Mouse (Mus musculus) embryo, embryonic 11.5 days (tissue): Measurements from ENCODE around the gene Galntl5.
"Not testable (repeated sequence)": the region's sequence is repeated elsewhere in the genome, so short reads cannot be mapped to it uniquely, and the experiment has no call there.

Experiments
- DNase-seq: peaks from one replicate; pipeline ENCODE4 v3.0.0-alpha.2; 2012; ENCODE audit warnings: low read depth, low spot score

The Galntl5 gene

DNA sequence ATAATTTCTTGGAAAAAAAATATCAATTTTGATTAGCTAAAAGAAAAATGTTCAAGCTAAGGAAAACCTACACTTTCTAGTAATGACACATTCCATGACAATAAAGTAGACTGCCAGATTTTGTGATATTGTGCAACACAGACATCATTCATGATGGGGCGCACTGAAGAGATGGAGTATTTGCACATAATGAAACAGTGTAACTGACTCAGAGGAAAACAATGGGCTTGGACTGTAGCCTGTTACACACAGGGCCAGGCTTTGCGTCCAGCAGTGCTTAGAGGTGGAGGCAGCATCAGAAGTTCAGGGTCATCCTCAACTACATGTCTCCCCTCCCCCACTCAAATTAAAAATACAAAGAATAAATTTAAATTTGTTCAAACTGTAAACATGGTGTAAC, 9.3 kb downstream of the Galntl5 start:
- DNase-seq: no peak

DNA sequence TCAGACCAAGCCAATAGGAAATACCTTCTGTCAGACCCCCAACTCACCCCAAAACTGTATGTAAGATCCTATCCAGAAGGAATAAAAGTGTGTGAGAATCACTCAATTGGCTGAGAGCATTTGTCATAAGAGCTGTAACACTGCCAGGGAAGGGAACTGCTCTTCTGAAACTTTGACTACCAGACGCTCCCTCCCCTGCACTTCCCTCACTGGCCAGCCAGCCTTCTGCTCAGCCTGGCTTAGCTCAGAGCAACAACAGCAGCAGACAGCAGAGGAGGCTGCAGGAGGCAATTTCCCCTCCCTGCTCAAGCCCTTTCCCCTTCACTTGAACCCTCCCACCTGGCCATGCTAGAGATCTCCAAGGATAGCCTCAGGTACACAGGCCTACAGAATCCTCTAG, 30.6 kb downstream of the Galntl5 start:
- no peak for DNase-seq

DNA sequence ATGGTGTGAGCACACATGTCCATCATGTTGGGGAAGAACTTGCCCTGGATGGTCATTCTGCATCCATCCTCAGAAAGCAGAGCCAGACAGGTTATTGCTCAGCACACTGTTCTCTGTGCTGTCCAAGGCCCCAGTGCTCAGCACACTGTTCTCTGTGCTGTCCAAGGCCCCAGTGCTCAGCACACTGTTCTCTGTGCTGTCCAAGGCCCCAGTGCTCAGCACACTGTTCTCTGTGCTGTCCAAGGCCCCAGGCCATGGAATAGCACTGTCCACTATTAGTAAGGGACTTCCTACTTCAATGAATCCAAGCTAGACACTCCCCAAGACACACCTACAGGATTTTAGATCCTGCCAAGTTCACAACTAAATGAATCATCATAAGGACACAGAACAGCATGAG, 32.0 kb downstream of the Galntl5 start:
- not testable (repeated sequence) for DNase-seq

DNA sequence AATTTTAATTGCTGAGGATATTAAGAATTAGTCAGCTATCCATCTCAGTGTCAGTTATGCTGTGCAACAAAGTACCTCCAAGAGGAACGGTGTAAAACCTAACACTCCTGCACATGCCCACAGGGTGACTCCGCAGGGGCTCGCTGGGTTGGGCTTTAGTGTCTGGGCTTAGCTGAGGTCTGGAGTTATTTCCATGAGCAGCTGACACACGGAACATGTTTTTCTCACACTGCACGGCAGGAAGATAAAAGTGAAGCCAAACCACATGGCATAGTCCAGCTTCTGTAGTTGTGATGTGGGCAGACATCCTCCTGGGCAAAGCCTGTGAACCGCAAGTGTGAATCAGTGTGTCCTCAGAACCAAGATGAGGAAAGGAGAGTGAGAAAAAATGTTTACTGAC, 33.7 kb downstream of the Galntl5 start:
- DNase-seq: no peak

DNA sequence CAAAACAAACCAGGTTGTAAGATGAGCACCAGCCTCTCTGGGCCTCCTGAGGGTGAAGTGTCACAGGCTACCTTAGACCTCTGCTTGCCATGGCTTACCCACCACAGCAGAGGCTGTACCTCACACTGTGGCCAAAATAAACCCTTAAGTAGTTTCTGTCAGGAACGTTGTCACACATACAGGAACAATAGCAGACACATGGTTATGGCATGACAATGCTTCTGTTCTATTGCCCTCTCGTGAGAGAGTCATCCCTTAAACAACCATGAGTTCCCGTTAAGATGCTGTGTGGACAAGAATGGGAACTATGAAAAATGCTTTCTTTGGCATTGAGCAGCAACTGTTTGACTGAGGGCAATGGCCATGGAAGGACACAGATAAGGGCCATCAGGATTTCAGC, 40.3 kb downstream of the Galntl5 start, which contains the start of gene Galnt11:
Gene Galnt11, plus strand, starts transcription at position 301 of the 400 bp plus-strand sequence.
- no peak for DNase-seq

DNA sequence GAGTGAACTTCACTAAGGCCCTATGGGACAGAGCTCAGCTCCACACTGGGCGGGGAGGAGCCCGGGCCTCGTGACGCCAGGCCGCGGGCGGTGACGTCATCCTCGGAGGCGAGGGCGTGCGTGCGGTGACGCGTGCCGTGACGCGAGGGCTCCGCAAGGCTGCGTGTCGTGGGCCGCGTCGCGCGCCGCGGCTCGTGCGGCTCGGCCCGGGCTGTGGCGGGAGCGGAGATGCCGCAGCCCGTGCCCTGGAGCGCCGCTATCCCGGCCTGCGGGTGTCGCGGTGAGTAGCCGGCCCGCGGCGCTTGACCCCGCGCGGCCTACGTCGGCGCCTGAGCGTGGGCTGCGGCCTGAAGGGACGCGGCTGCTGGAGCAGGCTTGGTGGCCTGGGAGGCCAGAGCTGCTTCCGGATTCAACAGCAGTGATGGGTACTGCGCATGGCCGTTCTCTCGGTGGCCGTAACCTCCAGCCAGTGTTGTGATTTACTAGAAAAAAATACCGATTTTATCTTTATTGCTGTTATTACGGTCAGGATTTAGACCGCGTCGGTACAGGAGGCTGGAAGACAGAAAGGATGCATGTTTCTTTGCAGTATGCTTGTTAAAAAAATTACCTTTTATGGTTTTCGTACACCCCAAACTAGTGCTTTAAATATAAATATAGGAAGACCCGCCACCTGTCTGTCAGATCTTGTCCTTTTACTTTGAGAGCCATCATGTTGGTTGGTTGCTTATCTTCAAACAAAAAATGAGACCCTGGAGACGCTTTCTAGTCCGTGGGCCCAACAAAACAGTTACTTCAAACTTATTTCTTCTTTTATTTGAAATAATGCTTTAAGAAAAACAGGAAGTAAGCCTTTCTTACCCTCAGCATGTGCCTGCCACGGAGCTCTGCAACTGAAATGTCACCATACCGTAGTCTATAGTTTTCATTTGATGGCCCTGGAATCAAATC, 41.8 kb downstream of the Galntl5 start, which contains the start of gene E130116L18Rik:
Gene E130116L18Rik, minus strand, starts transcription at position 402 of the 951 bp plus-strand sequence.
- DNase-seq: peak; percentile 79

DNA sequence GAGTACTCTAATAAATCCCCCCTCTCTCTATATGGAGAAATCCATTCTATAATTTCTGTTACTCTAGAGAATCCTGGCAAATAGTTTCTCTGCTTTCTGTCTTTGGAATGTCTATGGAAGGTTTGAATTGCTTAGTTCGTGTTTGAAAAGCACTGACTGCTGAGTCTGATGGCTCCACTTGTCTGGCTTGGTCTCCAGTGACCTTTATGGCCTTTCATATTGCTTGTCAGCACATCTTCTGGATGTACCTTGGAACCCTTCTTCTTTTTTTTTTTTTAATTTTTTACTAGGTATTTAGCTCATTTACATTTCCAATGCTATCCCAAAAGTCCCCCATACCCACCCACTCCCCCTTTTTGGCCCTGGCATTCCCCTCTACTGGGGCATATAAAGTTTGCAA, 43.1 kb downstream of the Galntl5 start:
- not testable (repeated sequence) for DNase-seq

DNA sequence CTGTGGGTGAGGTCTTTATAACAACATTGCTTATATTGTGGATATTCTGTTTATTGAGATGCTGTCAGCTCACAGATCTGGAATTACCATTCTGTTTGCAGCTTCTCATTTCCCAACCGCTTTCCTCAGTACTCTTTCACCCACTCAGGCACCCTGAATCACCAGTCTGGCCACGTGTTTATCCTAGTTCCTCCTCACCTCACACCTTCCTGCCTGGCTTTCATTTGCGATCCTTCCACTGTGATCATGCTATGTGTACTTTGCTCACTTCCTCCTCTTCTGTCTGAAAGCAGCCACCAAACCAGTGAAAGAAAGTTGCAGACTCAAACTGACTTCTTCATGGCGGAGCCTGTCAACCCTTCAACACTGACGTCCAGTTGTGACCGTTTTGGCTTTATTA, 61.8 kb downstream of the Galntl5 start:
- DNase-seq: no peak

DNA sequence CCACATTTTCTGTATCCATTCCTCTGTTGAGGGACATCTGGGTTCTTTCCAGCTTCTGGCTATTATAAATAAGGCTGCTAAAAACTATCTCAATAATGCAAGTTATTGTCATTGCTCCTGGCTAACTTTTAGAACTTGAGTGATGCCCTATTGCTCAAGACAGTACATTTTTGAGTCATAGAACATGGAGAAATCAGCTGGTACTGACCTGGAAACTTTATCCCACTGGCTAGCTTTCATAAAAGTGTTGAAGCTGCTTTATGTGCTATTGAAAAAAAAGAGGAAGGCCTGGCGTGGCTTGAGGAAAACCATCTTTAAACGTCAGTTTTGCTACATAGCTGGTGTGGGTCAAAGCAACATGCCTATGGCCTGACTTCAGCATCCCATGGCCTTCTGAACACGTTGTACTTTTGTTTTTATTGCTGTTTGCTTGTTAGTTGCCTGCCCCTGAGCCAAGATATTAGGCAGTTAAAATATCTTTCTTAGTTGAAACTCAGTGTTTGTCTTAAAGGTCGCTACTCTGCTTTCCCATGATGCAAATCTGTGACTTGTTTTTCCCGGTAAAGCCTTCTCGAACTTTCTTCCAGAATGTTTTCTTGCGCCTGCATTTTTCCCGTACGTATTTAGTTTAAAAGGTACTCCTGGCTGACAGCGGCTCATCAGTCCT, 64.7 kb downstream of the Galntl5 start:
- DNase-seq: no peak

DNA sequence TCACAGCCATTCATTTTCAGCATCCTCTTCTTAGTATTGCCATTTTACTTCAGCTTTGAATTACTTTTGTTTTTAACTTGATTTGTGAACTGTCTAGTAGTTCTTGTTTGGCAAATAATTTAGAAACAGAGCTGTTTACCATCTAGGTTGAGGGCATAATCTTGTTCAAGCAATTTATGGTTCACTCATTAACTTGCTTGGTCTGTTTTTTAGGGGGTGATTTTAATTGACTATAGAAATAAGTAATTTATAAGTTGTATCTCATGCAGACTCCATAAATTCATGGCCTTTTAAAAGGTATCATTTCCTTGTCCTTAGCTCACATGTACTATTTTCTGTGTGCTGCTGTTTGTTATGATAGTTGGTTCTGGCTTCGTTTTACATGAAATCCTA, 65.2 kb downstream of the Galntl5 start:
- no peak for DNase-seq

DNA sequence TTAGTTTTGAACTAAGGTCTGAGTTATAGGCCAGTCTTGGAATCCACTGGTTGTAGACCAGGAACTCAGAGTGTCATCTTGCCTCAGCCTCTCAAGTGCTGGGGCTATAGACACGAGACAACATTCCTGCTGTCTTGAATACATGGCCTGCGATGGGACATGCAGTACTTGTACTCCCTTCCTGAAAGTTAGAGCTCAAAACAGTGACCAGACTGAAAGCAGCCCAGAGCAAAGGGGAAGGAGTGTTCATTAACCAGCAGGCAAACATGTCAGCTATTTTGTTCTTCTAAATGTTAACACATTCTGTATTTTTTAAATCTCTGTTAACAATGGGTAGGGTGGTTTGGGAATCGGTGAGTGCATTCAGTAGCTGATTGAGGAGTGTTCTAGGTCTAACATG, 65.8 kb downstream of the Galntl5 start:
- no peak for DNase-seq

DNA sequence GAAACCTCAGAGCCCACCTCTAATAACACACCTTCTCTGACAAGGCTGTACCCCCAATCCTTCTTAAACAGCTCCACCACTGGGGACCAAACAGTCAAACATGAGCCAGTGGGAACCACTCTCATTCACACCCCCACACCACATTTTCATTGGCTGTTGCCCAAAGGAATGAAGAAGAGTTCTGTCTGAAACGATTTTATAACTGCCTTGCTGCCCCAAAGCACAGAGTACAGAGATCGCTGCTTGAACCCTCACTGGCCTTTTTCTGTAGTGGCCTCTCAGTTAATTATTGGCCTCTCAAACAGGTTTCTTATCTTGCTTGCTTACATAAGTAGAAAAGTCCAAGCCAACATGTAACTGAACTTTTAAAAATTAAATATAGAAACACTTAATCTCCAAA, 71.2 kb downstream of the Galntl5 start:
- DNase-seq: no peak

DNA sequence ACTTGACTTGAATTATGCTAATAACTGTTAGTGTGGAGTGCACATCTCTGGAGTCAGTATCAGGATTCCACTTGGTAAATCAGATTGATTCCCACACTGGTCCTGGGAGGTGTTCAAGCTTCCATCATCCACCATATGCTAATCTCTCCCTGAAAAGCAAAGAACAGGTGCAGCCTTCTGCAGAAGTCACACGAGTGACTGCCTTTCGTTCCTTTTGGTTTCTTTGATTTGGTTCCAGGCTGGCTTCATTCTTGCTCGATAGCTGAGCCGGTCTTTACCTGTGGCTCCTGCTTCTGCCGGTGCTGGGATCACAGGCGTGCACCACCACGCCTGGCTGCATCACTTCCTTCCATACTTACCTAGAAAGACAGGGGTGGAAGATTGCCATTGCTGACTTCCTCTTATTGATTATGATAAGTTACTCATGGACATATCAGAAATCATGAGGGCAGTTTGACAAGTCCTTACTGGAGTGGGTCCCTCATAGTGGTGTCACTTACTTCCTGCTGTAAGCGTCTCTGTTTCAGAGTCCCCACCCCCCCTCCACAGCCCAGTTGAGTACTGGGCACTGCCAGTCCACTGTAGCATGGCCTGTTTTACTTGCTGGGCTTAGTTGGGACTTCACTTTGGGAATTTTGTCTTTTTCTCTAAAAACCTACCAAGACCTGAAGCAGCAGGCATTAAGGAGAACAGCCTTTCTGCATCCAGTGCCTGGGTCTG, 71.7 kb downstream of the Galntl5 start:
- DNase-seq: no peak

DNA sequence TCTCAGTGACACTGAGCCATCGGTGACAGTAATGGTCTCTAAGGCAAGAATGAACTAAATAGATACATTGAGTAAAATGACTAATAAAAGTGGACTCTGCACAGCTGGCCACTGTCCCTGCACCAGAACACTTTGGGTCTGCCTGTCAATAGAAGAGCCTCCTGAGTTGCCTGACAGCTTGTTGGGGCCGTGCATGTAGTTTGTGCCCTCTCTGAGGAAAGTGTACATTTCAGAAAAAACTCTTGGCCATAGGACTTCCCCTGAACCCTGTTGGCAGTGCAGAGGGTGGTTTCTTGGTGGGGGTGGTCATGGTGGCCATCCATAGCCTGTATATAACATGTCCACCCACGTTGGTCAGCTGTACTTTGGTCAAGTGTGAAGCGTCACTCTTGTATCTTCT, 73.2 kb downstream of the Galntl5 start:
- no peak for DNase-seq

DNA sequence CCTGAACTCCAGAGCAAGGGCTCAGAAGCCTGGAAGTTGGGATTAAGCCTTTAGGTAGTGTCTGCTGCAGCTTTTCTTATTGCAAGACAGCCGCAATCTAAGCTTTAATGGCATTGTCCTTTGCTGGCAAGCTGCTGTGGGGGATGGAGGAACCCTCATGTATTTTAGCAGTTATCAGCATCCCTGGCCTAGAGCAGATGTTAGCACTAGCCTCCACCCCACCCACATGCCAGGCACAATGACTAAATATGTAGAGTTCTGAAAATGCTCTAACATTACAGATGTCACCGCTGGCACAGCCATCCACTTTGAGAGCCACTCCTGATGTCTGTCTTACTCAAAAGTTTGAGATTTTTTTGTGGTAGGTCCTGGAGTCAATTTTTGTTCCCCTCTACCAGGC, 75.4 kb downstream of the Galntl5 start:
- no peak for DNase-seq

DNA sequence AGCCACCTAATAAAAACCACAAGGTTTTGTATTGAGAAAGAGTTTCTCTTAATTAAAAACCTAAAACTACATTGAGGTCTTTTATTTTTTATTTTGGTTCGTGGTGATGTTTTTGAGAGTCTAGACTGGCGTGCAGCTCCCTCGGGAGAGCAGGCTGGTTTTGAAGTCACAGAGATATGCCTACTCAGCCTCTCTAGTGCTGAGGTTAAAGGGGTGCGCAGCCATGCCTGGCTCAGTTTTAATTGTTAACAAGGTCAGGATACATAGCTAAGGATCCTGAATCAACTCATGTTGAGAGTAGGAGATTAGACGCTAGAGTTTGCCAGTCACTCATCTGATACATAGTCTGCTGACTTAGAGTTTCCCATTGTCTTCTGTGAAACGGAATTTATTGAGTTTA, 80.2 kb downstream of the Galntl5 start:
- DNase-seq: no peak

DNA sequence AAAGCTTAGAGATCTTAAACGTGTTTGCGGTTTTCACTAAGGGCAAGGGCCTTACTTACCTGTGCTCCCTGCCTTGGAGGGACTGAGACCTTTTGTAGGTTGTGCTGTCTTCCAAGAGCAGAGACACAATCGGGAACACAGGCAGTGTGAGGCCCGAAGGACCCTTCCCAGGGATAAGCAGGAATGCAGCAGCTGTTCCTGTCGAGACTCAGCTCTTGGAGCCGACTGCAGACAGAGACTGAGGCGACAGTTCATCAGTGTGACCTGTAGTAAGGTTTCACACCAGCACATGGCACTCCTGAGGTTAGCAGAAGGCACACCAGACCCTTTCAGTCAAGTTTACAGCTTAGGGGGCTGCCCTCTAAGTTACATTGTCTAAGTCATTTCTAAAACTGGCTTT, 81.0 kb downstream of the Galntl5 start:
- no peak for DNase-seq

DNA sequence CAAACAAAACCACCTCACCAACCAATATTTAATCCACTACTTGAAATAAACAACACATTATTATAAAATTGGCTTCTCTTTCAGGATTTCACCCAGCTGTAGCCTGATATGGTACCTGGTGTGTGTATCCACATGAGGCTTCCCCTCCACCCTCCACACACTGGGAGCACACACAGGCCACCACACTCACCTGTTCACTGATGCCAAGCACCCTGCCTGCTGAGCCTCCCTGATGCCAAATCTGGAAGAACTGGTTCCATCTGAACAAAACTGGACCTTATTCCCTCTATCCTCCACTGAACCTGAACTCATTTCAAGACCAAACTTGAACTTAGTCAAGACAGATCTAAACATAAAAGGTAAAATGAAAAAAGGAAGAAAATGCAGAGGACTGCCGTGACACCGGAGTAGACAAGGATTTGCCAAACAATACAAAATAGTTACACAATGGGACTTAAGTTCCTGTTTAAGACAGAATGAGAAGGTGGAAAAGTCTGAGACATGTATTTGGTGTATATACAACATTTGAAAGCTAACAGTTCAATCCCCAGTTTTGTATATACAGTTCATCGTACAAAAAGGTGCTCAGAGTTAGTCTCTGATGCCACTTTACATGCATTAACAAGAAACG, 87.1 kb downstream of the Galntl5 start:
- DNase-seq: no peak
